Mouse (Mus musculus) MEL (cell line): Measurements from ENCODE around the gene Dlg2. TPM values are rescaled to one million over a fixed set of nuclear protein-coding genes. Genes with fewer than 3 reads are reported as not detected.

Experiments used
- DNase-seq: peaks from one replicate; pipeline ENCODE4 v3.0.0; 2011; ENCODE audit warnings: low read depth, low spot score
- H3K27ac ChIP-seq: 2 replicates; pipeline ENCODE4 v1.5.1; 2012; ENCODE audit warnings: low read depth, mild to moderate bottlenecking, control low read depth, low read length, moderate library complexity; ENCODE audit not compliant: control insufficient read depth
- H3K27me3 ChIP-seq, 2 experiments: fragments of 150-350 bp in 1 of 2; sonication (generic) in 1 of 2; 2 replicates each; pipeline ENCODE4 v1.6.1; 2012; ENCODE audit warnings: low read length in 2 of 2, mild to moderate bottlenecking in 2 of 2, improper control_type of control experiment in 1 of 2, moderate library complexity in 1 of 2; ENCODE audit not compliant: insufficient read depth in 2 of 2, control insufficient read depth in 1 of 2
- H3K36me3 ChIP-seq, 2 experiments: 2 replicates each; pipeline ENCODE4 v1.6.1; 2012 to 2014; ENCODE audit warnings: low read length in 2 of 2, improper control_type of control experiment in 1 of 2, inconsistent platforms in 1 of 2, mild to moderate bottlenecking in 1 of 2; ENCODE audit not compliant: insufficient read depth in 2 of 2, control insufficient read depth in 1 of 2
- H3K4me1 ChIP-seq, 2 experiments: fragments of 150-350 bp in 1 of 2; sonication (generic) in 1 of 2; 2 replicates each; pipeline ENCODE4 v1.6.1; 2012; ENCODE audit warnings: low read length in 2 of 2, improper control_type of control experiment in 1 of 2, mild to moderate bottlenecking in 1 of 2; ENCODE audit not compliant: insufficient read depth in 2 of 2, control insufficient read depth in 1 of 2
- H3K4me3 ChIP-seq, 2 experiments: fragments of 150-350 bp in 1 of 2; sonication (generic) in 1 of 2; 2 replicates each; pipeline ENCODE4 v1.5.1; 2012; ENCODE audit warnings: low read depth in 2 of 2, low read length in 2 of 2, mild to moderate bottlenecking in 2 of 2, moderate library complexity in 2 of 2, control low read depth in 1 of 2, improper control_type of control experiment in 1 of 2; ENCODE audit not compliant: control insufficient read depth in 1 of 2, insufficient read depth in 1 of 2
- H3K79me2 ChIP-seq: 2 replicates; pipeline ENCODE4 v1.6.1; 2012; ENCODE audit warnings: mild to moderate bottlenecking, low read length, moderate library complexity; ENCODE audit not compliant: control insufficient read depth, poor library complexity, insufficient read depth
- H3K9ac ChIP-seq: 2 replicates; pipeline ENCODE4 v1.6.1; 2012; ENCODE audit warnings: low read depth, mild to moderate bottlenecking, control low read depth, low read length, moderate library complexity; ENCODE audit not compliant: control insufficient read depth, poor library complexity, severe bottlenecking
- H3K9me3 ChIP-seq: fragments of 150-350 bp; sonication (generic); replicated peaks from 2 replicates; pipeline ENCODE4 v1.6.1; 2012; ENCODE audit warnings: mild to moderate bottlenecking, low read length, improper control_type of control experiment, moderate library complexity; ENCODE audit not compliant: insufficient read depth
- BHLHE40 ChIP-seq: IDR thresholded peaks from 2 replicates; pipeline ENCODE4 v1.6.1; 2012; ENCODE audit warnings: low read depth, mild to moderate bottlenecking, inconsistent platforms, low read length, improper control_type of control experiment, borderline replicate concordance
- E2F4 ChIP-seq: IDR thresholded peaks from 2 replicates; pipeline ENCODE4 v1.6.1; 2011; ENCODE audit warnings: low read depth, low read length, improper control_type of control experiment, borderline replicate concordance
- ELF1 ChIP-seq: IDR thresholded peaks from 2 replicates; pipeline ENCODE4 v1.6.1; 2014; ENCODE audit warnings: low read depth, mild to moderate bottlenecking, inconsistent platforms, low read length, improper control_type of control experiment, moderate library complexity
- EP300 ChIP-seq, 2 experiments: IDR thresholded peaks; 2 replicates each; pipeline ENCODE4 v1.6.1; 2011; ENCODE audit warnings: improper control_type of control experiment in 2 of 2, low read length in 2 of 2, low read depth in 1 of 2, mild to moderate bottlenecking in 1 of 2
- GATA1 ChIP-seq: IDR thresholded peaks from 2 replicates; pipeline ENCODE4 v1.6.1; 2011; ENCODE audit warnings: low read depth, low read length, improper control_type of control experiment
- HCFC1 ChIP-seq: IDR thresholded peaks from 2 replicates; pipeline ENCODE4 v1.6.1; 2012; ENCODE audit warnings: low read depth, mild to moderate bottlenecking, inconsistent platforms, low read length, improper control_type of control experiment, moderate library complexity
- MAFK ChIP-seq: IDR thresholded peaks from 2 replicates; pipeline ENCODE4 v1.6.1; 2011; ENCODE audit warnings: low read depth, mild to moderate bottlenecking, low read length, improper control_type of control experiment, borderline replicate concordance
- MAZ ChIP-seq: IDR thresholded peaks from 2 replicates; pipeline ENCODE4 v1.6.1; 2012; ENCODE audit warnings: low read depth, mild to moderate bottlenecking, inconsistent platforms, low read length, improper control_type of control experiment
- MYB ChIP-seq: IDR thresholded peaks from 2 replicates; pipeline ENCODE4 v1.6.1; 2011; ENCODE audit warnings: mild to moderate bottlenecking, low read depth, low read length, improper control_type of control experiment
- MYC ChIP-seq: IDR thresholded peaks from 2 replicates; pipeline ENCODE4 v1.6.1; 2011; ENCODE audit warnings: low read depth, mild to moderate bottlenecking, low read length, improper control_type of control experiment, moderate library complexity
- NELFE ChIP-seq: IDR thresholded peaks from 2 replicates; pipeline ENCODE4 v1.6.1; 2011; ENCODE audit warnings: low read depth, low read length, improper control_type of control experiment
- NRF1 ChIP-seq: IDR thresholded peaks from 2 replicates; pipeline ENCODE4 v1.6.1; 2014; ENCODE audit warnings: low read depth, mild to moderate bottlenecking, inconsistent platforms, low read length, improper control_type of control experiment, moderate library complexity; ENCODE audit not compliant: poor library complexity, insufficient read depth, severe bottlenecking
- POLR2A ChIP-seq, 2 experiments: IDR thresholded peaks; 2 replicates each; pipeline ENCODE4 v1.6.1; 2011 to 2012; ENCODE audit warnings: low read length in 2 of 2, mild to moderate bottlenecking in 2 of 2, control low read depth in 1 of 2, improper control_type of control experiment in 1 of 2, low read depth in 1 of 2, moderate library complexity in 1 of 2; ENCODE audit not compliant: control insufficient read depth in 1 of 2, insufficient read depth in 1 of 2, poor library complexity in 1 of 2
- POLR2AphosphoS5 ChIP-seq: IDR thresholded peaks from 2 replicates; pipeline ENCODE4 v1.6.1; 2012; ENCODE audit warnings: low read depth, borderline replicate concordance, mild to moderate bottlenecking, inconsistent platforms, low read length, moderate library complexity, mixed read lengths
- RAD21 ChIP-seq: IDR thresholded peaks from 2 replicates; pipeline ENCODE4 v1.6.1; 2011; ENCODE audit warnings: mild to moderate bottlenecking, low read depth, low read length, improper control_type of control experiment
- SIN3A ChIP-seq: IDR thresholded peaks from 2 replicates; pipeline ENCODE4 v1.6.1; 2012; ENCODE audit warnings: low read length, improper control_type of control experiment, inconsistent platforms
- TAL1 ChIP-seq: IDR thresholded peaks from 2 replicates; pipeline ENCODE4 v1.6.1; 2012; ENCODE audit warnings: mild to moderate bottlenecking, inconsistent platforms, low read length, moderate library complexity, mixed read lengths
- TBP ChIP-seq: IDR thresholded peaks from 2 replicates; pipeline ENCODE4 v1.8.0; 2011; ENCODE audit warnings: low read depth, low read length, improper control_type of control experiment
- TCF12 ChIP-seq: IDR thresholded peaks from 2 replicates; pipeline ENCODE4 v1.6.1; 2014; ENCODE audit warnings: low read depth, mild to moderate bottlenecking, inconsistent platforms, low read length, improper control_type of control experiment, moderate library complexity
- USF2 ChIP-seq, 2 experiments: IDR thresholded peaks; 2 replicates each; pipeline ENCODE4 v1.6.1; 2011 to 2012; ENCODE audit warnings: improper control_type of control experiment in 2 of 2, low read length in 2 of 2, borderline replicate concordance in 1 of 2, inconsistent platforms in 1 of 2, low read depth in 1 of 2, mild to moderate bottlenecking in 1 of 2; ENCODE audit not compliant: insufficient read depth in 1 of 2
- ZC3H11A ChIP-seq: IDR thresholded peaks from 2 replicates; pipeline ENCODE4 v1.6.1; 2012; ENCODE audit warnings: low read depth, mild to moderate bottlenecking, inconsistent platforms, low read length, improper control_type of control experiment
- ZKSCAN1 ChIP-seq: IDR thresholded peaks from 2 replicates; pipeline ENCODE4 v1.6.1; 2012; ENCODE audit warnings: low read depth, mild to moderate bottlenecking, inconsistent platforms, low read length, improper control_type of control experiment, moderate library complexity
- polyA plus RNA-seq, 2 experiments: library from polyadenylated mRNA; stranded (reverse) in 1 of 2; unstranded in 1 of 2; fragments of >175 nt in 1 of 2; fragments of >200 nt in 1 of 2; gene quantifications; 2 replicates each; pipeline versions ENCODE4 v1.2.1 to v1.2.4; 2012; ENCODE audit warnings: low replicate concordance in 2 of 2, low read depth in 1 of 2; ENCODE audit not compliant: insufficient read length in 2 of 2, insufficient read depth in 1 of 2, missing spikeins in 1 of 2
- total RNA-seq: library from RNA; depleted of rRNA; stranded (reverse); fragments of 300-350 nt; gene quantifications from 2 replicates; pipeline ENCODE4 v1.2.3, GENCODE M21; 2012

Dlg2 gene
- total and polyA plus RNA-seq, 3 experiments = 0.04 TPM; not detected in 2

GRCm38 (mm10) chr7:91208083-91208852, 731.8 kb downstream of the Dlg2 start:
- H3K9me3 ChIP-seq = no peaks in the 10 kb centered on the region
- H3K79me2 ChIP-seq = no peaks in the 10 kb centered on the region
- no peak overlapping the region for H3K4me3 ChIP-seq
- H3K27me3 ChIP-seq = no peaks in the 10 kb centered on the region
- no peaks in the 10 kb centered on the region for H3K36me3 ChIP-seq
- H3K27ac ChIP-seq = no peak overlapping the region
- H3K4me1 ChIP-seq = no peaks in the 10 kb centered on the region
- TF ChIP-seq MAZ = no peak
- no peak for TF ChIP-seq EP300 (IDR thresholded peaks at IDR 0.05; ENCODE audit: low read depth in 1 of 2, low read length in 2 of 2)
- no peak for TF ChIP-seq HCFC1
- TF ChIP-seq TAL1 = no peak
- TF ChIP-seq ELF1 = no peak
- no peak for TF ChIP-seq TBP
- TF ChIP-seq NRF1 = no peak
- TF ChIP-seq POLR2AphosphoS5 = no peak
- TF ChIP-seq NELFE = no peak
- no peak for TF ChIP-seq ZC3H11A
- no peak for TF ChIP-seq SIN3A
- TF ChIP-seq E2F4 = no peak
- no peak for TF ChIP-seq MYC
- no peak overlapping the region for H3K9ac ChIP-seq
- no peak for DNase-seq

DNA sequence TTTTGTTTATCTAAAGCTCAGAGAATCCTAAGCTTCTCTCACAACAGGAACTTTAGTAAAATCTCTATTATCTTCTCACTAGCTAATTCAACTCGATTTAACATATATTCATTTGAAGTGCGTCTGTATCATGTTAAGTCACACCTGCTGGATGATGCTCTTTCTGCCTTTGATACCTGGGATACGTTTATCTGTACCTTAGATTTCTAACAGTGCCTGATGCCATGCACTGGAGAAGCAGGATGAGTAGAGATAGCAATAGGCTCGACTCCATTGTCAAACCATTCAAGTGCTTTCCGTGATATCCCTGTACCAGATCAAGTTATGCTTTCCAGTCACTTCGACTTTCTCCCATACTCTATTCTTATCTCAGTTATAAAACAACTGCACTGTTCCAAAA, 732.5 kb downstream of the Dlg2 start:
- Histone ChIP-seq H3K79me2 (no peaks in the 10 kb centered on the region), H3K9me3 (no peaks in the 10 kb centered on the region), H3K36me3 (no peaks in the 10 kb centered on the region), H3K9ac (no peak overlapping the region), H3K4me1 (no peaks in the 10 kb centered on the region), H3K4me3 (no peak overlapping the region), H3K27ac (no peak overlapping the region), H3K27me3 (no peaks in the 10 kb centered on the region)
- TF ChIP-seq POLR2A (IDR thresholded peaks at IDR 0.05; ENCODE audit: control insufficient read depth in 1 of 2, insufficient read depth in 1 of 2, low read depth in 1 of 2, low read length in 2 of 2, poor library complexity in 1 of 2) (no peak), TBP (no peak), E2F4 (no peak), GATA1 (no peak), MYB (no peak), POLR2AphosphoS5 (no peak), ZKSCAN1 (no peak), MAFK (no peak), BHLHE40 (no peak), TCF12 (no peak), RAD21 (no peak), USF2 (IDR thresholded peaks at IDR 0.05; ENCODE audit: borderline replicate concordance in 1 of 2, insufficient read depth in 1 of 2, low read depth in 1 of 2, low read length in 2 of 2) (no peak)
- DNase-seq = no peak
